Mouse (Mus musculus) forebrain, embryonic 14.5 days (tissue): ENCODE measurements at regions not wholly inside any gene's neighbourhood (a gene's known extent, or its start where the extent isn't known, plus 50 kb on each side); places are given as distances from the start of the nearest gene placed in this dataset.

Experiments
- ATAC-seq: fragments of 200-750 bp; cut with Nextera tagmentation; 2 replicates; pipeline ENCODE4 v1.8.0; 2017; ENCODE audit warnings: mild to moderate bottlenecking, moderate library complexity
- DNase-seq: peaks from one replicate; pipeline ENCODE4 v3.0.0-alpha.2; 2015; ENCODE audit warnings: low spot score
- H3K27ac ChIP-seq: fragments of 300-500 bp; sonication (generic); 2 replicates; pipeline ENCODE4 v1.5.1; 2014; ENCODE audit warnings: low read depth, mild to moderate bottlenecking, control low read depth, low read length, moderate library complexity
- H3K27me3 ChIP-seq: fragments of 300-500 bp; sonication (generic); replicated peaks from 2 replicates; pipeline ENCODE4 v1.6.1; 2014; ENCODE audit warnings: low read length, control low read depth, mixed read lengths; ENCODE audit not compliant: control insufficient read depth, insufficient read depth
- H3K36me3 ChIP-seq: fragments of 300-500 bp; sonication (generic); 2 replicates; pipeline ENCODE4 v1.6.1; 2014; ENCODE audit warnings: low read length, control low read depth; ENCODE audit not compliant: control insufficient read depth, insufficient read depth
- H3K4me1 ChIP-seq: fragments of 300-500 bp; sonication (generic); 2 replicates; pipeline ENCODE4 v1.6.1; 2014; ENCODE audit warnings: antibody characterized with exemption, low read length, control low read depth; ENCODE audit not compliant: control insufficient read depth, insufficient read depth
- H3K4me2 ChIP-seq: fragments of 300-500 bp; sonication (generic); 2 replicates; pipeline ENCODE4 v1.6.1; 2014; ENCODE audit warnings: mild to moderate bottlenecking, control low read depth, low read length
- H3K4me3 ChIP-seq: fragments of 300-500 bp; sonication (generic); 2 replicates; pipeline ENCODE4 v1.5.1; 2014; ENCODE audit warnings: low read depth, low read length, control low read depth
- H3K9ac ChIP-seq: fragments of 300-500 bp; sonication (generic); 2 replicates; pipeline ENCODE4 v1.6.1; 2014; ENCODE audit warnings: mild to moderate bottlenecking, low read length, control low read depth, moderate library complexity
- H3K9me3 ChIP-seq: fragments of 300-500 bp; sonication (generic); replicated peaks from 2 replicates; pipeline ENCODE4 v1.6.1; 2016; ENCODE audit warnings: low read length, control low read depth, mixed read lengths; ENCODE audit not compliant: control insufficient read depth
- WGBS: fragments of 180-500 bp; shearing (Covaris S2); extraction: QIAGEN DNeasy Blood & Tissue Kit; methylation state at CpG from one replicate; pipeline ENCODE4 v1.1.7; 2014; 5-methylcytosine and 5-hydroxymethylcytosine counted together

DNA sequence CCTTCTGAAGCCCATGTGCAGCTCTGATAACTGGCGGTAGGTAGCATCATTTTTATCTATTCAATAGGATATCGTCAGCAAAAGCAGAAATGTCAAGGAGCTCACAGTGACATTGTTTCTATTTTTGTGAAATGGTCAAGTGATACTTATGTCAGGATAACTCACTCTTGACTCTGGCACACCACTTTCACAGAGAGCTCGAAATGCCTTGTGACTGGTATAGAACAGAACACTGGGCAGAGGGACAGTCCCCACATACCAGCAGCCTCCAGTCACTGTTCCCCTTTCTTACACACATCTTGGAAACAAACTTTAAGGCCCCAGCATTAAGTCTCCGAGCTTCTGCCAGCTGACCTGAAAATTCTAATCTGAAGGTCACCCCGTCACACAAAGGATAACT is 115.1 kb upstream of the Id4 start:
- H3K4me1 ChIP-seq, result no peaks in the 10 kb centered on the region; the same call in none of the 2 replicates
- no peaks in the 10 kb centered on the region for H3K9me3 ChIP-seq
- H3K27me3 ChIP-seq, result no peaks in the 10 kb centered on the region
- no peak overlapping the region for H3K9ac ChIP-seq
- DNase-seq (no peak), ATAC-seq (no peak)
- WGBS, result 86% methylated on average over 5 of the region's 5 CpGs
- no peaks in the 10 kb centered on the region for H3K36me3 ChIP-seq
- H3K4me2 ChIP-seq, result no peak overlapping the region
- H3K27ac ChIP-seq, result no peak overlapping the region
- no peak overlapping the region for H3K4me3 ChIP-seq

DNA sequence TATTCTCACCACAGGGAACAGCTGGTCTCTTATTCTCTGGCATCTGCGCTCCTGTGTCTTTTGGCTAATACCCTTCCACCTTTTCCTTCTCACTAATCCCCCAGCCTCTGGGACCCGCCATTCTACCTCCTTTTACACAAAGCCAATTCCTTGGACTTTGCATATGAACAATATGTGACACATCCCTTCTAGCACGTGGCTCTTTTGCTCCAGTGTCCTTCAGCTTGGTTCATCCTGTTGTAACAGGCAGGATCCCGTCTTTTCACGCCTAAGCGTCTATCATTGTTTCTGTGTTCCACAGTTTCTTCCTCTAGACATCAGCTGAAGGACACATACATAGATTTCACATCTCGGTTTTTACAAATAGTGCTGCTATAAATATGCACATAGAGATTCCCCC is 114.0 kb upstream of the Id4 start:
- H3K4me2 ChIP-seq, result no peak overlapping the region
- H3K4me1 ChIP-seq, result no peaks in the 10 kb centered on the region; the same call in none of the 2 replicates
- no peaks in the 10 kb centered on the region for H3K36me3 ChIP-seq
- WGBS, result 65% methylated on average over 7 of the region's 7 CpGs
- no peak overlapping the region for H3K27ac ChIP-seq
- H3K9ac ChIP-seq, result no peak overlapping the region
- DNase-seq (no peak), ATAC-seq (no peak)
- no peaks in the 10 kb centered on the region for H3K27me3 ChIP-seq
- no peak overlapping the region for H3K4me3 ChIP-seq
- no peaks in the 10 kb centered on the region for H3K9me3 ChIP-seq

GRCm38 (mm10) chr13:48153248-48153647 is 107.8 kb upstream of the Id4 start:
- H3K27me3 ChIP-seq, result no peaks in the 10 kb centered on the region
- peaks cover 24% of the 10 kb centered on the region for H3K4me1 ChIP-seq
- ATAC-seq (no peak), DNase-seq (peak; percentile 48)
- no peak overlapping the region for H3K9ac ChIP-seq
- 19% methylated on average over 7 of the region's 7 CpGs for whole genome bisulfite sequencing
- H3K4me3 ChIP-seq, result no peak overlapping the region
- no peaks in the 10 kb centered on the region for H3K9me3 ChIP-seq
- no peak overlapping the region for H3K4me2 ChIP-seq
- H3K36me3 ChIP-seq, result no peaks in the 10 kb centered on the region
- peak overlapping the region; percentile 78 for H3K27ac ChIP-seq

- peak overlapping the region; percentile 16; the same call in 1 of the 2 replicates for H3K4me2 ChIP-seq
- H3K27me3 ChIP-seq, result no peaks in the 10 kb centered on the region
- peaks cover 28% of the 10 kb centered on the region for H3K4me1 ChIP-seq
- no peak overlapping the region for H3K4me3 ChIP-seq
- H3K36me3 ChIP-seq, result no peaks in the 10 kb centered on the region
- ATAC-seq (peak; percentile 72), DNase-seq (peak; percentile 70)
- 7% methylated on average over 7 of the region's 7 CpGs for WGBS
- no peaks in the 10 kb centered on the region for H3K9me3 ChIP-seq
- no peak overlapping the region for H3K9ac ChIP-seq
- peak overlapping the region; percentile 78 for H3K27ac ChIP-seq
These were observed 107.2 kb upstream of the Id4 start for GRCm38 (mm10) chr13:48153684-48154413.

GRCm38 (mm10) chr13:48154414-48155105 is 106.5 kb upstream of the Id4 start:
- DNase-seq (peak; percentile 76), ATAC-seq (peak; percentile 60)
- WGBS, result 1% methylated on average over 6 of the region's 6 CpGs
- H3K36me3 ChIP-seq, result no peaks in the 10 kb centered on the region
- H3K9ac ChIP-seq, result no peak overlapping the region
- H3K4me1 ChIP-seq, result peaks cover 34% of the 10 kb centered on the region
- no peaks in the 10 kb centered on the region for H3K9me3 ChIP-seq
- no peaks in the 10 kb centered on the region for H3K27me3 ChIP-seq
- H3K4me2 ChIP-seq, result peak overlapping the region; percentile 16; the same call in 1 of the 2 replicates
- H3K4me3 ChIP-seq, result no peak overlapping the region
- peak overlapping the region; percentile 82 for H3K27ac ChIP-seq

DNA sequence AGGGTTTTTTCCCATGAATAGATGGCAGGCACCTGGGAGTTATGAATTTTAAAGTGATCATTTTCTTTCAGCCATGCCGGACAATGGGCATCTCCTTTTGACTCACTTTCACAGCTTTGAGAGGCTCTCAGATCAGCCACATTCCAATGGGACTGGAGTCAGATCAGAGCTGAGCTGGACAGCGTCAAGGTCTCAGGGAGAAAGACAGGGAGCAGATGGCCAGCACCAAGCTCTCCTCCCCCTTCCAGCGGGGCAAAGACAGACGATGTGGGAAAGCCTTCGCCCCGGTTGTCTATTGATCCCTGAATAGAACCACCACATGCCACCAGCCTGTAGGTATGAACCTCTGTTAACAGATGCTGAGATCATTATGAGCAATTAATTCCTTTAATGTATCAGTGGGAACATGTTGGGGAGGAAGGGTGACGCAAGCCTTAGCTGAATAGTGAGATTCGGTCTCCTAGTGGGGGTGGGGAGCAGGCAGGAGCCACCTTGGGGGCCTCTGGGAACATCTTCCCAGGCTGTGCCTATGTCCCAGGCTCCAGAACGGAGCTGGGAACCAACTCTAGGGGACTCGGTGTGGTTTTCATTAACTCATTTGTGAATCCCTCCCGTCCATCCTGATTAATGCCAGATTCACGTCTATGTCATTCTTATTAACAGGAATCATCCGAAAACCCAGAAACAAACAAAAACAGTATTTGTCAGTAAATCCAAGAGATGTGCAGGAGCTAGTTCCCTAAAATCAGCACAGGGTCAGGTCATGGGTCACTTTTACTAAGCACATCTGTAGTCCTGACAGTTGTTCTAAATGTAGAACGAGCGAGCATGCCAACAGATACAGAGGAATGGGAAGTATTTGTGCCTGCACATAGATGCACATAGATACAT is 101.8 kb upstream of the Id4 start:
- ATAC-seq (peak; percentile 54), DNase-seq (peak; percentile 72)
- Histone ChIP-seq H3K4me3 (peak overlapping the region; percentile 3; the same call in 1 of the 2 replicates), H3K9ac (0 out of 2 replicates have a peak overlapping the region, but pooled peaks have one; percentile 13), H3K36me3 (no peaks in the 10 kb centered on the region), H3K27me3 (no peaks in the 10 kb centered on the region), H3K9me3 (no peaks in the 10 kb centered on the region), H3K27ac (peak overlapping the region; percentile 71), H3K4me2 (peak overlapping the region; percentile 36), H3K4me1 (peaks cover 28% of the 10 kb centered on the region)
- 5% methylated on average over 15 of the region's 15 CpGs for WGBS

- Histone ChIP-seq H3K27ac (peak overlapping the region; percentile 71), H3K4me2 (peak overlapping the region; percentile 36; the same call in 1 of the 2 replicates), H3K9ac (no peak overlapping the region), H3K27me3 (no peaks in the 10 kb centered on the region), H3K36me3 (no peaks in the 10 kb centered on the region), H3K9me3 (no peaks in the 10 kb centered on the region), H3K4me3 (no peak overlapping the region), H3K4me1 (peaks cover 22% of the 10 kb centered on the region)
- DNase-seq, result no peak
- ATAC-seq, result no peak
- WGBS, result 2% methylated on average over 5 of the region's 5 CpGs
These were observed 100.9 kb upstream of the Id4 start for GRCm38 (mm10) chr13:48160161-48160560.

DNA sequence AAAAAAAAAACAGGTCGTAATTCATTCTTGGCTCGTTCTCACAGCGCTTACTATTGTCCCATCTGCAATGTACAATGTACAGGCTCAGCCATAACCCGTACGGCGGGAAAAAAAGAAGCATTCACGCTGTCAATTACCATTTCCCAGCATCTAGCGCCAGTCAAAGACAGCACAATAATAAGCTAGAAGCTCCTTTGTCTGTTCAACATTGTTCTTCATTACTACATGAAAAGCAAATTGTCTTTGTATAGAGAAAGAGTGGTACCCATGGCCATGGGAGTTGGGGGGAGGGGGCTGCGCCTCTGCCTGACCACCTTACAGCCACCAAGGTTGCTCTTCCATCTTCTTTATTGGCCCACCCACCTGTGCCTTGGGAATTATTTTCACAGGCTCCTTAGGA is 99.7 kb upstream of the Id4 start:
- 0 out of 2 replicates have a peak overlapping the region, but pooled peaks have one; percentile 13 for H3K9ac ChIP-seq
- H3K9me3 ChIP-seq, result no peaks in the 10 kb centered on the region
- ATAC-seq (peak; percentile 85), DNase-seq (peak; percentile 85)
- peaks cover 18% of the 10 kb centered on the region for H3K4me1 ChIP-seq
- H3K27me3 ChIP-seq, result no peaks in the 10 kb centered on the region
- no peaks in the 10 kb centered on the region for H3K36me3 ChIP-seq
- peak overlapping the region; percentile 38 for H3K4me2 ChIP-seq
- peak overlapping the region; percentile 71 for H3K27ac ChIP-seq
- H3K4me3 ChIP-seq, result no peak overlapping the region
- WGBS, result 5% methylated on average over 9 of the region's 9 CpGs
